Mouse (Mus musculus) right cerebral cortex, postnatal 14 days (tissue): ENCODE measurements around the gene Evi5.
"Not testable (repeated sequence)": the region's sequence is repeated elsewhere in the genome, so short reads cannot be mapped to it uniquely, and the experiment has no call there.

Source experiments
- DNase-seq: peaks from one replicate; pipeline ENCODE4 v3.0.0; 2022

The Evi5 gene

DNA sequence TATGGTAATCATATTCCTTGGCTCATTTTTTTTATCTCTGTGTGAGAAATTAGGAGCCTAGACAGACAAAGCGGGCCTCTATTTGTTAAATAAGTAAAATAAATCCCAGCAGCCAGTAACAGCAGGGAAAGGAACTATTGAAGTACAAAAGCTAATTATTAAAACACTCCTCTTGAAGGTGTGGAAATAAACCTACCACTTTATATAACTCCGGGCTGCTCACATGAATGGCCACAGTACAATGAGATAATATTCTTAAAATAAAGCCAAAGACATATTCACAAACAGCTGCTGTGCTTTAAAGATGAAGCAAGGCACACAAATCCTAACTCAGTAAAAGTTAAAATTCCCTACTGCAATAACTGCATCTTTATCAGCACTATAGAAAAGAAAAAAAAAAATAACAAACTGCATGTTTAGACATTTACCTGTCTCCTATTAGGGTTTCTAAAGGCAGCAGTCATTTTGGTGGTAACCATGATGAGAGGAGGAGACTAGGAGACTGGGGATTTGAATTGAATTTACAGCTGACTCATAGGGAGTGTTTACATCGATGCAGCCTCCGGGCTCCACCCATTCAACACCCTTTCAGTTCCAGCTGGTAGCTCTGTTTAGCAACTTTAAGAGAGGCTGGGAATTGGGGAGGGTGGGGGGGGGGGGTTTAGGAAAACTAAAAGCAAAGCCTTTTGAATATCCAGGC lies at the start of gene Evi5:
Gene Evi5 (minus strand): TSS at position 547 of the 700 bp plus-strand sequence.
- DNase-seq: no peak

DNA sequence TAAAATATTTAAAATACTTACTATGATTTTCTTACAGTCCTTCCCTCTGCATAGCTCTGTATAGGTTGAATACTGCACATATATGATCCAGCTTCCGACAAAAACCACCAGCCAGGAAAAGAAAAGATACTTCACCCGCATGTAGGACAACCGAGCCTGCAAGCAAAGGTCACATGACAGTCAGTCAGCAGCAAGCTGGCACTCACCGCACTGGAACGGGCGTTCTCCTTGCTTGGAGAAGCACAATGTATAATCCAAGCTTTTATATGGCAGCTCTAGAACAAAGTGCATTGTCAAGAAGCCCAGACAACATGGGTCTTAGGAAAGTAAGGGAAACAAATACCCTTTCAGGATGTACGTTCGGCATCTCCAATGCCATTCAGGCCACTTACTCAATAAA lies 49.7 kb upstream of the Evi5 start:
- no peak for DNase-seq

DNA sequence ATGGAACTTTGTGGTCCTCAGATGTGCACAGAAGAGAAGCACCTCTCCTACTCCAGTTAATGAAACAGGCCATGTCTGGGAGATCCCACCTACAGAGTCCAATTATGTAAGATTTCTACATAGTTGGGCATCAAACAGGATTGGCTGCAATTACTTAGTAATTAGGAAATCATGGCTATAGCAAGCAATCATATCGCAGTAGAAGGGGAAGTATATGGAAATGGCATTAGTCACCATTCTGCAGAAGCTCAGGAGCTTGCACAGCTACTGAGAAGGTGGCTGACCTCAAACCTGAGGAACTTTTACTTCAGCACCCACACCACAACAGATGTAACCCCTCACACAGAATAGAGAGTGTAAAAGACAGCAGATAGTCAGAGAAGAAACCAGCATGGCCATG lies 47.9 kb upstream of the Evi5 start:
- no peak for DNase-seq

DNA sequence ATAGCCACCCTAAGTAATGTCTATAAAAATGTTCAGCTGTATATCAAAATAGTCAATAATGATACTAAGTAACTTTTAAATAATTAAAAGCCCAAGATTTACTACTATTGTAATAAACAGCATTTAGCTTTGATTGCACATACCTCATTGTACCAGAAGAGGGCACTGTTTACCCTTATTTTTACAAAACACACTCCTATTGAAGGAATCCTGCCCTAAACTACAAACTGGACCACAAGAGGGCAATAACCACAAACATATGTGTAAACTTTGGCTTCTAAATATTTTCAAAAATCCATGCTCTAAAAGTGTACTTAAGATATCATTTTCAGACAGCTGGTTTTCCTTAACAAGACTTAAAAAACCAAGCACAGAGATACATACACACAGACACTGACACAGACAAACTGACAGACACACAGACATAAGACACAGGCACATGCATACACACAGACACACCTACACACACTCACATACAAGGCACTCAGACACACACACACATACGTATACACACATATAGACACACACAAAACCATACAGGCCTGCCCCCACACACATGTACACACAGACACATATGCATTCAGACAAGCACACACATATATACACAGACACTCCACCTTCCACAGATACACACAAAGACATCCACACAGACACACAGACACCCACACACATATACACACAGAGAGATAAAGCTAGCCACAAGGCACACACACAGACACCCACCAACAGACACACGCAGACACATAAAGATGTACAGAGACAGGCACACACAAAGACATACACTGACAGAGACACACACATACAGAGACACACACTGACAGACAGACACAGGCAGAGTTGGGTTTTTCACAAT lies 46.7 kb upstream of the Evi5 start:
- DNase-seq: no peak

DNA sequence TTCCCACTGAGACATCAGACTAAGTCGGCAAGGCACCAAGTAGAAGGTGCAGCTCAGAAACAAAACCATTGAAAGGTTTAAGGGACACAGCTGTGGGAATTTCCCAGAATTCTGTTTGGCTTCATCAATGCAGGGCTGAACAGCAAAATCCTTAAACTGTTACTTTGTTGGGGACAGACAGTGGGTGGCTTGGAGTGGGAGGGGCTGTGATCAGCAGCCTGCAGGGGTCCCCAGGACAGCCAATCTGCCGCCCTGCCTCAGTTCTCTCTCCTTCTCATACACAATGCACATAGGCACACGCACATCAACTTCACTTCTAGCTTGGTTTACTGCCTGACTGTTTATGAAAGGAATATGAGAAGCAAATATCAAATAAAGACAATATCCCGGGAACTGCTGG lies 40.4 kb upstream of the Evi5 start:
- DNase-seq: no peak

DNA sequence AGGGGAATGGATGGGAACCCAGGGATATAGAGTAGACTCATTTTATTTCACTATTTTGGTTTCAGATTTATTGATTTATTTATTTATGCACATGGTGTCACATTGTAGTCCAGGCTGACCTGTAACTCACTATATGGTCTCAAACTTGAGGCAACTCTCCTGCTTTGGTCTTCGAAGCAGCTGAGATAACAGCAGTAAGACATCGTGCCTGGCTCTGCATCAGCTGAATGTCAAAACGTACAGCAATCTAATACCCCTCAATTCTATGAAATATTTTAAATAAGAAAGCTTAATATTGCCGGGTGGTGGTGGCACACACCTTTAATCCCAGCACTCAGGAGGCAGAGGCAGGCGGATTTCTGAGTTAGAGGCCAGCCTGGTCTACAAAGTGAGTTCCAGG lies 36.1 kb upstream of the Evi5 start:
- DNase-seq: no peak

DNA sequence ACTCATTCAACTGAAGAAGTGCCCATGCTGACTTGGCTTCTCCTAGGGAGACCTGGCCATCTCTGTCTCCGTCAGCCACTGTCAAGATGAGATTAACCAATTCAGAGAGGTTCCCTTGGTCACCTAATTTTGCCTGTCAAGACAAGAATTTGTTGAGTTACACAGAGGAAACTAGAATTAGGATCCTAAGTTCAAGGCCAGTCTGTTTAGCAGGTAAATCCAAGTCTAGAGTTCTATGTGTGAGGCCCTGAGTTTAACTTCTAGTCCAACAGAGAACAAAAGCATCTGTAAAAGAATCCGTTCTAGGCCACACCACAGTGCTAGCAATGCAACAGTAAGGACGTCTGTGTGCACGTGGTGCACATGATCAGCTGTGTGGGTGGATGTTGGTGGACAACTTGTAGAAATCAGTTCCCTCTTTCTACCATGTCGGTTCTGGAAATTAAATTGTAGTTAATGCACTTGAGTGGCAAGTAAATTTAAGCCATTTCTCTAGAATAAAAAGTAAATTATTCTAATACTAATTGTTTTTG lies 35.2 kb upstream of the Evi5 start:
- no peak for DNase-seq

DNA sequence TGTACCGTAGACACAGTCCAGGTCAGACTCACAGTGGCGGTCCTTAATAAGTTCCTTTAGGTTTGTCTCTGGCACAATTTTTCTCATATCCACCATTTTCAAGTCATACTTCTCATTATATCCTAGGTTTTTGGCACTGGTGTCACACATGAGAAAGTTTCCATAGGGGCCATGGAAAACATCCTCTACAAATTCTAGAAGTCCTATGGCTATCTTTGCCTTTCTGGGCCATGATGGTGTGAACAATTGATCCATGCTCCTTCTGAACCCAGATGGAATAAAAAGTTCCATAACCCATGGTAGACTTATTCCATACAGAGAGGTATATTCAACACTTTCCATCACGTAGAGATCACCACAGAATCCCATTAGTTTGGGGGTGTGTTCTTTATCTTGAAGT lies 34.8 kb upstream of the Evi5 start:
- DNase-seq: no peak

DNA sequence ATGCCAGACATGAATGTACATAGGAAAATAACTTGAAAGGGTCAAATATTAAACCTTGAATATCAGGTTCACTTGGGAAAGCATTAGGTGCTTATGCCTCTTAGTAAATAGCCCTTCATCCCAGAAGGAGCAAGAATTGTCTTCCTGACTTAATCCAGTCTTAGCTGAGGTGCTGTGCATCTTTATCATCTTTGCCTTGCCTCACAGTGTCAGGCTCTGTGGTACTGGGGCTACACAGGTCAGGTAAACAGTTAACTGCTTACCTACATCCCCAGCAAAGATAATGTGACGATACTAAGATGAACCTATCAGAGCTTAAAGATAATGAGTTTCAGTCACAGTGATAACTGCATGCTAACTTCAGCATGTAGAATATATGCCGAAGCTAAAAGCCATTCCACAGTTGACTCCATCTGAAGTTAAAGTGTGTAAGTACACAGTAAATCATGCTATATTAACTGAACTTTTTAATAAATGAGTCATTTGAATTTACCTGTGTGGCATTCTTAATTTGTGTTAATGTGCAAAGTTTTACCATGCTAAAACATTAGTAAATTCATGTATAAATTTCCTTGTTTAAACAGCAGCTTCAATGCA lies 33.7 kb upstream of the Evi5 start:
- no peak for DNase-seq

DNA sequence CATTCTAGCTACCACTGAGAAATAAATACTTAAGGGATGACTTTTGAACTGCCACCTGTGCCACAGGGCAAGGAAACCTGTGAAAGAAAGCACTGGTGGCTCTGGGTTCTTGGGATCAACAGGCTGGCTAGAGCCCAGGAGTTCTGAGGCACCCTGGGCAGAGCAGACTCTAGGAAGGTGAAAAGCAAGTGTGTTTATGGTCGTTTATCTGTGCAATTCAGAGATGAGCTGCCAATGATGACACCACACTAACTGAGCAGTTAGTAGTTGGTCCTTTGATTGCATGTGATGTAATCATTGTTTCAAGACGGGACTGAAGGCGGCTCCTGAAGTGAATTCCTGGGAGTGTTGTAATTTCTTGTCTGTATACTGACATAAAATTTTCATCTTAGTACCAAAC lies 29.4 kb upstream of the Evi5 start:
- no peak for DNase-seq

DNA sequence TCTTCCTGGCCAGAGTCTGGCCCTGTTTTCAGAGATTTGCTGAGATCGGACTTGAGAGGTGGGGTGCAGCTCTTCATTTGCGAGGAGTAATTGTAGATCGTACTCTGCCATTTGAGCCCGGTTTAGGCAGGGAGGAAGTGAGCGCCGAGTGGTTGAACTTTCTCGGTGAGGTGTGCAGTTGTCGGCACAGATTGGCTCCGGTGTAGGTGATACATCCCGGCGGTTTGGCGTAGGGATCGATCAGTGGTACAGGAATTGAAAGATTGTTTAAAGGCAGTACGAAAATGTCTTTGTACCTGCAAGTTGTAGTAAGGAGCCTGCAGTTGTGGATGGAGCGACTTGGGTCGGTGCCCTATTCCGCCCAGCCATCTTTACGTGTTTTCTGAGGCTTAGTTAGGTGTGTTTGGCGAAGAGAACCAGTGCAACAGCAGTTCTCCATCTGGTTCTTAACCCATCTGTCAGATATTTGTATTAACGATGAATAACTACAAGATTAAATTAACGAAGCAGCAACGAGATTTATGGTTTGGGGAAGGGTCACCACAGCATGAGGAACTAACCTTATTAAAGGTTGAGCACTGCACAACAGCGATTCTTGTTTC lies 26.2 kb upstream of the Evi5 start:
- peak; percentile 22 for DNase-seq

DNA sequence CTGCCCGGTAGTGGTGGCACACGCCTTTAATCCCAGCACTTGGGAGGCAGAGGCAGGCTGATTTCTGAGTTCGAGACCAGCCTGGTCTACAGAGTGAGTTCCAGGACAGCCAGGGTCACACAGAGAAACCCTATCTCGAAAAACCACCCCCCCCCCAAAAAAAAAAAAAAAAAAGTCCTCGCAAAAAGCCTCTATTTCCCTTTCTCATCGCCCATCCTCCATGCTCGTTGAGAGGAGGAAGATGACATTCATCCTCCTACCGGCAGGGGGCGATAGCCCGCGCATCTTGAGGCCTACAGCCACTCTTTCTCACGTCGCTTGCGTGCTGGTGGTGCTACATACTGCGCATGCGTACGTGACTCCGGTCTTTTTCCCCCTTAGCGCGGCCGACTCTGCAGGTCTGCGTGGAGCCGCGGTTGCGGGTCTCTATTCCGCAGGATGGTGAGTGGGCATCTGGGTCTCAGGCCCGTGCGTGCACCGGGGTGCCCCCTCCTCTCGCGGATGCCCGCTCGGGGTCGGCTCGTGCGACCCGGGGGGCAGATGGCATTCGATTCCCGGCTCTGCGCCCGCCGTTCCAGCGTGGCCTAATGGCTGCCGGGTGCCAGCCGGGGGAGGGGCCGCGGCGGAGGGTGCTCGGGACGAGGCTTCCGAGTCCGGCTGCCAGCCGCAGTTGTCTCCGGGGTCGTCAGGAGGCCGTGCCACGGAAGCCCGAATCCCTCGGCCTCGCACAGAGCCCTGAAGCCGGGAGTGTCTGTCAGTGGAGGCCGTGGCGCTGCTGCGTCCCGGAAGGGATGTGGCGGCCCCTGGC lies 25.5 kb upstream of the Evi5 start, which contains the start of gene Rpl5:
Gene Rpl5 (plus strand): TSS at position 297 of the 808 bp plus-strand sequence.
- DNase-seq: peak; percentile 97

DNA sequence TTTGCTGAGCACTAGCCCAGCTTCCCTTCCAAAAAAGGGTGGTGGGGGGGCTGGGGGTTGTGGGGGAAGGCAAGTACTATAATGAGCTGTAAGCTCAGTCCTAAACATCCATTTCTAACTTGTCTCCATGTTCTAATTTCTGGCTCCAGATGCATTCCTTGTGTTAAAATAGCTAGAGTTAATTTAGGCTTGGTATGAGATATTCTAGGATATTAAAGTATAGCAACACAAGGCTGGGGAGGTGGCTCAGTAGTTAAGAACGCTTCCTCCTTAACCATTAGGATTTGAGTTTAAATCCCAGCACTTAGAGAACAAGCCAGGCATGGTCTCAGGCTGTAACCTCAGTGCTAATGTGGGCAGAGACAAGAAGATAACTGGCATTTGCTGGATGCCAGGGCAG lies 21.4 kb upstream of the Evi5 start:
- DNase-seq: no peak

DNA sequence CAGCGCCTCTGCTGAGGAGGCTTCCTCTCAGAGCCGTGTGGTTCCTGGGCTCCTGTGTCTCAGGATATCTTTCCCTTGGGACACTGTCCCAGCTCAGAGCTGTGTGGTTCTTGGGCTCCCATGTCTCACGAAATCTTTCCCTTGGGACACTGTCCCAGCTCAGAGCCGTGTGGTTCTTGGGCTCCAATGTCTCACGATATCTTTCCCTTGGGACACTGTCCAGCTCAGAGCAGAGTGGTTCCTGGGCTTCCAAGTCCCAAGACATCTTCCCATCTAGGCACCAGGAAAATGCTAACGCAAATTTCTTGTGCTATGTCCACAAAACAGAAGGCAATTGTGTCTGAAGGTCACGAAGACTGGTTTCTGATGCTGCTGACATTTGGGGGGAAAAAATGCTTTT lies 19.8 kb upstream of the Evi5 start:
- DNase-seq: no peak

DNA sequence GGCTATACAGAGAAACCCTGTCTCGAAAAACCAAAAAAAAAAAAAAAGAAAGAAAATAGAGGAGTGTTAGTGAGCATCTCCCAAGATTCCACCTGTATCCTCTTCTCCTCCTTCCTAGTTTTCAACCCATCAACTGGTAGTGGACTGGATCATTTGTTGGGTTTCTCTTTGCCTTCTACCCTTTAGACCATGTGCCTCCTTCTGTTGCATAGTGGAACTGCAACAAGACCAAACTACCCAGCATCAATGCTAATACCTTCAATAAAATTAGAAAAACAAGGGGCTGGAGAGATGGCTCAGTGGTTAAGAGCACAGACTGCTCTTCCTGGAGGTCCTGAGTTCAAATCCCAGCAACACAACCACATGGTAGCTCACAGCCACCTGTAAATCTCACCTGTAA lies 16.6 kb upstream of the Evi5 start:
- DNase-seq: not testable (repeated sequence)

DNA sequence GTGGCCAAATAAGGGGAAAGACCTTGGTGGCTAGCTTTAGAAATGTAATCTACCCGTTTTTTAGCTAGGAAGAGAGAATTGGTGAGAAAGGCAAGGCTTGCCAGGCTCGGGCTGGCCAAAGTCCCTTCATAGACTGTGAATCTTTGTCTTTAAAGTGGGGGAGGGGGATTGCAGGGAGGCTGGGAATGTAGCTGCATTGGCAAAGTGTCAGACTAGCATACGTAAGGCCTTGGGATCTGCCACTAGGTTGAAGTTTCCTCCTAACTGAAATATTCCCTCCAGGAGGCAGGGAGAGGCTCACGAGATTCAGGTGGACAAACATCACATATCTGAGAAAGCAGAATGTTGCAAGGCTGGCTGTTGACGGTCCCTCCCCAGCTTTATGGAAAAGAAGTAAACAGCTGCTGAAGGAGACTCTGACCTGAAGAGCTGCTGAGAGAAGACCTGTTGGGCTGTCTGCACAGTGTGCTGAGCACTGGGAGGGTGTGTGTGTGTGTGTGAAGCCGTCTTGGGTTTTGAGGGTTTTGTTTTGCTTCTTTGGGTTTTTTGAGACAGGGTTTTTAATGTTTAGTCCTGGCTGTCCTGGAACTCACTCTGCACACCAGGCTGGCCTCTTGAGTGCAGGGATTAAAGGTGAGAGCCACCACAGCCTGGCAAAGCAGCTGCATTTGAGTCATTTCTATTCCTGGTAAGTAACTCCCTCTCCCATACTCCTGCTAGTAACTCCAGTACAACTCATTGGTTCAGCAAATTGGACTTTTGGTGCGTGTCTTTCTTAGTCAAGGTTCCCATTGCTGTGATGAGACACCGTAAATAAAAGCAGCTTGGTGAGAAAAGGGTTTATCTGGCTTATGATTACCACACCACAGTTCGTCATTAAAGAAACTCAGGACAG lies 15.3 kb upstream of the Evi5 start:
- no peak for DNase-seq

DNA sequence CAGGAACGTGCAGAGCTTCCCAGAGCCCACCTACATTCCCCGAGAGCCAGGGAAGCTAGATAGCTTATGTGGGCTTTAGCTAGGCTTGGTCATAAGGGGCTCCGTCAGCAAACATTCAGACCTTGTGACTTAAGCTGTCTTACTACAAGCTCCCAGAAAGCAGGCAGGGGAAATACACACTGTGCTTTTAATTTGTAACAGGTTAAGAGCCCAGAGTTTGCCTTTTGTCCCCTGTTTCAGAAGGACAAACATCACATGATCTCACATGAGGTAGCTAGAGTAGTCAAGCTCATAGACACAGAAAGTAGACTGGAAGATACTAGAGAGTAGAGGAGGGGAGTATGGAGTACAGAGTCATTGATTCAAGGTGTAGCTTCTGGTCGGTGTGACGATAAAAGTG lies 5.8 kb upstream of the Evi5 start:
- no peak for DNase-seq

DNA sequence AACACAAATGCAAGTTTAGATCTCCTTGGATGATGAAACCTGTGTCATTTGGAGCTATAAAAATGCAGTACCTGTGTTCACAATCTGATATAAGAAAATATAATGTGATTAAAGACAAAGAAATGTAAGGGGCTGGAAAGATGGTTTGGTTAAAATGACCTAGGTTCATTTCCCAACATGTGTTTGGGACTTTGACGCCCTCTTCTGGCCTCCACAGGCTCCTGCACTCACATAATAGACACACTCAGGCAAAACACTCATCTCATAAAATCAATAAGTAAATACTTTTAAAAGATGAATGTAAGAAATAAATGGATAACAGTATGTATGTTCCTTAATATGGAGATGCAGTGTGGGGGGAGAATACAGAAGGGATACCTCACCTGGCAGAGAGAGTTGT lies 2.1 kb upstream of the Evi5 start:
- no peak for DNase-seq

DNA sequence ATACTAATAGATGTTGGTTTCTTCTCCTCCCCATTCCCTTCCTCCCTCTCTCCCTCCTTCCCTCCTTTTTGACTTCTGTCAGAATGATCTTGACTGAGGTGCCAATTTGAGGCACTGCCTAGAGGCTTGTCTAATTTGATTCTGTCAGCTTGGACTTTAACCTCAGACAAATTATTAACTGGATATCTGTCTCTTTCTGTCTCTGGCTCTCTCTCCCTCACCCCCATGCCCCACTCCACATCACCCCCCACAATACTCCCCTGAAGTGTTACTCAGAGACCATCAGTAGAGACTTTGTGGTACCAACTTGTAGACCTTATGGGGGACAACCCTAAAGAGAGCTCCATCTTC lies 329 bp upstream of the Evi5 start:
- no peak for DNase-seq

DNA sequence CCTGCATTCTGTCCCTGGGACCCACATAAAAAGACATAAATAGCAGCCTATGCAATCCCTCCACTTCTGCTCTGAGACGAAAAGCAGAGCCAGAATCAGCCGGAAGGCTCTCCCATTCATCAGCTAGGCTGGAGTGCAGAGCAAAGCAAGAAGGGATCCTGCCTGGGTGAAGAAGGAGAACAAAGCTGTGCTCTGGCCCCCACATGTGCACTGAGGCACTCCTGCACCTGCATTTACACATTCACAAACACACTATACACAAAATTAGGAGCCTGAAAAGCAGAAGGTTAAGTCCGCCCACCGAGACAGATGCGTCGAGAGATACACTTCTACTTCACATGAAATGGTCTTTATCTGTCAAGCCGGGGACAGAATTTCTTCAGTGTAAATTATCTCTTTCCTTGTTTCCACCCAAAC lies 1.0 kb downstream of the Evi5 start:
- no peak for DNase-seq

DNA sequence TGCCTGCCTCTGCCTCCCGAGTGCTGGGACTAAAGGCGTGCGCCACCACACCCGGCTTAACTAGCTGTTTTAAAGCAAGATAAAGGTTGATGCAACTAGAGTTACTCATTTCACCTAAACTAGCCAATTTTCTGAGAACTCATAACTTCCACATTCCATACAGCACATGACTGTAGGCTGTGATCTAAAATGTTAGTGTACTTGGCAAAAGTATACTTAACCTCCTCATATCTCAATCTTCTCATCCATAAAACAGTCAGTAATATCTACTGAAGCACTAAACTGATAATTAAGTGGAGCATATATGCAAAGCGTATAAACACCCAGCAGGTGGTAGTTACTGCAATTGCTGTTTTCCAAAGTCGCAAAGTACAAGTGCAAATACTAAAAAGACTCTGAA lies 1.6 kb downstream of the Evi5 start:
- DNase-seq: no peak

DNA sequence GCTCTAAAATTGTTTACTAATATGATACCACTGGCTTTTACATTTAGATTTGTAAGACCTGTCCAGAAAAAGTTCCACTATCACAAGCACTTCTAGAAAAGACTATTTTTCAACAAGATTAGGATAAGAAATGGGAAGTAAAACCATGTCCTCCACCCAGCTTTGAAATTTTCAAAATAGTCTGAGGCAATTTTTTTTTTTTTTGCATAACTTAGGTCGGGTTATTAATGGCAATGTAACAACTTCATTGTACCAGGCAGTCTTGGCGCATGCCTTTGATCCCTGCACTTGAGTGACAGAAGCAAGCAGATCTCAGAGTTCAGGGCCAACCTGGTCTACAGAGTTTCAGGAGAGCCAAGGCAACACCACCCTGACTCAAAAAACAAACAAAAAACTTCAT lies 5.2 kb downstream of the Evi5 start:
- DNase-seq: no peak
